Mouse (Mus musculus): Measurements from ENCODE around the gene Utp3. TPM values are rescaled to one million over a fixed set of nuclear protein-coding genes. Genes with fewer than 3 reads are reported as not detected.

The Utp3 gene
- polyA plus RNA-seq, 1 experiment from 2014 or later, result 42.0 TPM

DNA sequence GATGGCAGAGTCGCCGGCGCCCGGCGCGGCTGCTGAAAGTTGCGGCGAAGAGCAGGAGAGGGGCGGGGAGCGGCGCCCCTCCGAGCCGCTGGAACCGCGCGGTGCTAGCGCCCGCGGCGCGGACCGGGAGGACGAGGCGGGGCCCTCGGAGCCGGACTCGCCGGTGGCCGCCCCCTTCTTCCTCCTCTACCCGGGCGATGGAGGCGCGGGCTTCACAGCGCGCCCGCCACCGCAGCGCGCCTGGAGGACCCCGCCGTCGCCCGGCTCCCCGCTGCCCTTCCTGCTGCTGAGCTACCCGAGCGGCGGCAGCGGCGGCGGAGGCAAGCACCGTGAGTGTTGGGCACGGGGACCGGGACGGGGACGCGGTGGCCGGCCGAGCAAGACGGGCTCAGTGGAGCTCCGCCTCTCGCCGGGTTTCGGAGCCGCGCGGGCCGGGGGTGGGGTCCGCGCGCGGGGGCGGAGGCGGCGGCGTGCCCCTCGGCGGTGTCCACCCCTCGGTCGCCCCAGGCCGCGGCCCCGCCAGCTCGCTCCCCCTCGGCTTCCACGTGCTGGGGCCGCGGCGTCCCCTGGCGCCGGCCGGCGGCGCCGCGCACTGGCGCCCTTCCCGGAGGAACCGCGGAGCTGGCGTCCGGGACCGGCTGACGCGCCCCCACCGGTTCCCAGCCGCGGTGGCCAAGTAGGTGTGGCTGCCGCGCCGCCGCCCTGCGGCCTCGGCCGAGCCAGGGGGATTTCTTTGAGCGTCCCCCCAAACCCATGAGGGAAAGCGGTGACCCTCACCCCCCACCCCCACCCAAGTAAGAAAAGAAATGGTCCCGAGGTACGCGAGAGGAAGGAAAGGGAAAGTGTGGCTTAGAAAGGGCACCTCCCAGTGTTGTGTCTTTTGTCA, 11.1 kb downstream of the Utp3 start:
- Histone ChIP-seq H3K9ac (replicated peaks; ENCODE audit: low read length) (peak overlapping the region; percentile 88), H3K27me3 (ENCODE audit: control insufficient read depth, insufficient read depth, low read length) (no peaks in the 10 kb centered on the region), H3K4me3 (replicated peaks; ENCODE audit: low read depth, low read length) (peak overlapping the region; percentile 86), H3K36me3 (ENCODE audit: control insufficient read depth, insufficient read depth, low read length) (no peaks in the 10 kb centered on the region), H3K4me2 (ENCODE audit: low read length) (peak overlapping the region; percentile 78), H3K27ac (replicated peaks; ENCODE audit: low read depth, low read length) (peak overlapping the region; percentile 88), H3K9me3 (ENCODE audit: control insufficient read depth, low read length) (no peaks in the 10 kb centered on the region), H3K4me1 (ENCODE audit: control insufficient read depth, insufficient read depth, low read length) (peaks cover 6% of the 10 kb centered on the region; the same call in 1 of the 2 replicates)
- DNase-seq (peak; percentile 76), ATAC-seq (ENCODE audit: low FRiP score, low TSS enrichment) (peak; percentile 82)
- under 1% methylated on average over 102 of the region's 119 CpGs for WGBS

GRCm38 (mm10) chr5:88566034-88566841, 12.0 kb downstream of the Utp3 start:
- Histone ChIP-seq H3K9me3 (ENCODE audit: control insufficient read depth, low read length) (no peaks in the 10 kb centered on the region), H3K4me2 (ENCODE audit: low read length) (peak overlapping the region; percentile 78), H3K36me3 (ENCODE audit: control insufficient read depth, insufficient read depth, low read length) (peaks cover 5% of the 10 kb centered on the region; the same call in 1 of the 2 replicates), H3K4me1 (ENCODE audit: control insufficient read depth, insufficient read depth, low read length) (peaks cover 6% of the 10 kb centered on the region; the same call in 1 of the 2 replicates), H3K27ac (replicated peaks; ENCODE audit: low read depth, low read length) (peak overlapping the region; percentile 88), H3K9ac (replicated peaks; ENCODE audit: low read length) (peak overlapping the region; percentile 88), H3K4me3 (replicated peaks; ENCODE audit: low read depth, low read length) (peak overlapping the region; percentile 86), H3K27me3 (ENCODE audit: control insufficient read depth, insufficient read depth, low read length) (no peaks in the 10 kb centered on the region)
- WGBS, result 5% methylated on average over 14 of the region's 14 CpGs
- no peak for ATAC-seq (ENCODE audit: low FRiP score, low TSS enrichment)
- peak; percentile 38 for DNase-seq

GRCm38 (mm10) chr5:88569541-88569940, 15.3 kb downstream of the Utp3 start:
- peaks cover 7% of the 10 kb centered on the region; the same call in 1 of the 2 replicates for H3K36me3 ChIP-seq (ENCODE audit: control insufficient read depth, insufficient read depth, low read length)
- 66% methylated on average over 3 of the region's 3 CpGs for WGBS
- DNase-seq (no peak), ATAC-seq (ENCODE audit: low FRiP score, low TSS enrichment) (no peak)
- no peaks in the 10 kb centered on the region for H3K27me3 ChIP-seq (ENCODE audit: control insufficient read depth, insufficient read depth, low read length)
- H3K9me3 ChIP-seq (ENCODE audit: control insufficient read depth, low read length), result no peaks in the 10 kb centered on the region
- no peak overlapping the region for H3K27ac ChIP-seq (replicated peaks; ENCODE audit: low read depth, low read length)
- no peak overlapping the region for H3K9ac ChIP-seq (replicated peaks; ENCODE audit: low read length)
- no peak overlapping the region for H3K4me2 ChIP-seq (ENCODE audit: low read length)
- no peak overlapping the region for H3K4me3 ChIP-seq (replicated peaks; ENCODE audit: low read depth, low read length)
- peaks cover 6% of the 10 kb centered on the region; the same call in 1 of the 2 replicates for H3K4me1 ChIP-seq (ENCODE audit: control insufficient read depth, insufficient read depth, low read length)

- no peak overlapping the region for H3K4me3 ChIP-seq (replicated peaks; ENCODE audit: low read depth, low read length)
- no peak overlapping the region for H3K27ac ChIP-seq (replicated peaks; ENCODE audit: low read depth, low read length)
- H3K27me3 ChIP-seq (ENCODE audit: control insufficient read depth, insufficient read depth, low read length), result no peaks in the 10 kb centered on the region
- H3K9me3 ChIP-seq (ENCODE audit: control insufficient read depth, low read length), result no peaks in the 10 kb centered on the region
- no peak overlapping the region for H3K4me2 ChIP-seq (ENCODE audit: low read length)
- no peaks in the 10 kb centered on the region for H3K4me1 ChIP-seq (ENCODE audit: control insufficient read depth, insufficient read depth, low read length)
- DNase-seq (no peak), ATAC-seq (ENCODE audit: low FRiP score, low TSS enrichment) (no peak)
- 90% methylated on average over 3 of the region's 3 CpGs for WGBS
- H3K36me3 ChIP-seq (ENCODE audit: control insufficient read depth, insufficient read depth, low read length), result peaks cover 7% of the 10 kb centered on the region; the same call in 1 of the 2 replicates
- H3K9ac ChIP-seq (replicated peaks; ENCODE audit: low read length), result no peak overlapping the region
Measured at GRCm38 (mm10) chr5:88574829-88575228, 20.6 kb downstream of the Utp3 start.

- no peak overlapping the region for H3K4me2 ChIP-seq (ENCODE audit: low read length)
- no peak for DNase-seq
- no peak overlapping the region for H3K27ac ChIP-seq (replicated peaks; ENCODE audit: low read depth, low read length)
- no peak overlapping the region for H3K9ac ChIP-seq (replicated peaks; ENCODE audit: low read length)
- no peaks in the 10 kb centered on the region for H3K4me1 ChIP-seq (ENCODE audit: control insufficient read depth, insufficient read depth, low read length)
- H3K9me3 ChIP-seq (ENCODE audit: control insufficient read depth, low read length), result no peaks in the 10 kb centered on the region
- no peaks in the 10 kb centered on the region for H3K27me3 ChIP-seq (ENCODE audit: control insufficient read depth, insufficient read depth, low read length)
- no peak for ATAC-seq (ENCODE audit: low FRiP score, low TSS enrichment)
- H3K4me3 ChIP-seq (replicated peaks; ENCODE audit: low read depth, low read length), result no peak overlapping the region
- H3K36me3 ChIP-seq (ENCODE audit: control insufficient read depth, insufficient read depth, low read length), result peaks cover 4% of the 10 kb centered on the region; the same call in 1 of the 2 replicates
- 81% methylated on average over 3 of the region's 3 CpGs for WGBS
Measured at GRCm38 (mm10) chr5:88575506-88576338, 21.5 kb downstream of the Utp3 start.

GRCm38 (mm10) chr5:88580681-88581080, 26.4 kb downstream of the Utp3 start:
- Histone ChIP-seq H3K4me1 (ENCODE audit: control insufficient read depth, insufficient read depth, low read length) (peaks cover 11% of the 10 kb centered on the region), H3K9me3 (ENCODE audit: control insufficient read depth, low read length) (no peaks in the 10 kb centered on the region), H3K36me3 (ENCODE audit: control insufficient read depth, insufficient read depth, low read length) (no peaks in the 10 kb centered on the region), H3K27ac (replicated peaks; ENCODE audit: low read depth, low read length) (no peak overlapping the region), H3K27me3 (ENCODE audit: control insufficient read depth, insufficient read depth, low read length) (no peaks in the 10 kb centered on the region), H3K9ac (replicated peaks; ENCODE audit: low read length) (no peak overlapping the region), H3K4me2 (ENCODE audit: low read length) (no peak overlapping the region), H3K4me3 (replicated peaks; ENCODE audit: low read depth, low read length) (no peak overlapping the region)
- ATAC-seq (ENCODE audit: low FRiP score, low TSS enrichment) (no peak), DNase-seq (no peak)
- WGBS, result 86% methylated on average over 10 of the region's 10 CpGs

DNA sequence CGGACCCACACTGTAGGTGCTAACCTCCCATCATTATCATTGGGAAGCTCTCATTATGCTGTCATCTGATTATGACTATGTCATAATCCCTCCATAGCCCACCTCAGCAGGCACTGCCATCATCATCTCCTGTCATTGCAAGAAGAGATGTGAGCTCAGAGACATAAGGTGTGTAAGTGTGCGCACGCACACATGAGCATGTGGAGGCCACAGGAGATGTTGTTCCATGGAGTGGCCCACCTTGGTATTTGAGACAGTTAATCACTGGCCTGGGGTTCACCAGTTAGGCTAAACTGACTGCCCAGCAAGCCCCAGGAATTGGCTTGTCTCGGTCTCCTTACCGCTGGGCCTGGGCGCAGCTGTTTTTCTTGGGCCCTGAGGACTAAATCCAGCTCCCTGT, 27.1 kb downstream of the Utp3 start:
- Histone ChIP-seq H3K27me3 (ENCODE audit: control insufficient read depth, insufficient read depth, low read length) (no peaks in the 10 kb centered on the region), H3K4me3 (replicated peaks; ENCODE audit: low read depth, low read length) (no peak overlapping the region), H3K36me3 (ENCODE audit: control insufficient read depth, insufficient read depth, low read length) (no peaks in the 10 kb centered on the region), H3K4me2 (ENCODE audit: low read length) (no peak overlapping the region), H3K4me1 (ENCODE audit: control insufficient read depth, insufficient read depth, low read length) (peaks cover 18% of the 10 kb centered on the region), H3K9me3 (ENCODE audit: control insufficient read depth, low read length) (no peaks in the 10 kb centered on the region), H3K27ac (replicated peaks; ENCODE audit: low read depth, low read length) (no peak overlapping the region), H3K9ac (replicated peaks; ENCODE audit: low read length) (no peak overlapping the region)
- no peak for DNase-seq
- WGBS, result 94% methylated on average over 6 of the region's 6 CpGs
- no peak for ATAC-seq (ENCODE audit: low FRiP score, low TSS enrichment)
